Mouse (Mus musculus) cerebellum, adult 2 months (tissue): ENCODE results near the gene Tmem136.

Experiments used
- CTCF ChIP-seq: fragments of 200-500 bp; IDR thresholded peaks from 2 replicates; pipeline ENCODE4 v1.5.1; 2011; ENCODE audit warnings: low read depth, mild to moderate bottlenecking, control low read depth, low read length, moderate library complexity, borderline replicate concordance; ENCODE audit not compliant: insufficient read depth
- POLR2A ChIP-seq: fragments of 200-500 bp; IDR thresholded peaks from 2 replicates; pipeline ENCODE4 v1.6.1; 2011; ENCODE audit warnings: low read length, control low read depth, borderline replicate concordance; ENCODE audit not compliant: insufficient read depth

- TF ChIP-seq CTCF: no peak
- no peak for TF ChIP-seq POLR2A
Measured at GRCm38 (mm10) chr9:43076163-43076562, 40.2 kb downstream of the Tmem136 start.
